Mouse (Mus musculus) limb, embryonic 14.5 days (tissue): Measurements from ENCODE around the gene Vegfd. TPM values are rescaled to one million over a fixed set of nuclear protein-coding genes. Genes with fewer than 3 reads are reported as not detected.

ENCODE experiments used
- ATAC-seq: fragments of 200-750 bp; cut with Nextera tagmentation; 2 replicates; pipeline ENCODE4 v1.8.0; 2017; ENCODE audit warnings: low read depth, moderate number of reproducible peaks, moderate TSS enrichment; ENCODE audit not compliant: low FRiP score
- DNase-seq: peaks from one replicate; pipeline ENCODE4 v3.0.0-alpha.2; 2015; ENCODE audit warnings: low spot score
- H3K27ac ChIP-seq: fragments of 300-500 bp; sonication (generic); replicated peaks from 2 replicates; pipeline ENCODE4 v1.5.1; 2014; ENCODE audit warnings: low read depth, mild to moderate bottlenecking, low read length, moderate library complexity, mixed read lengths
- H3K27me3 ChIP-seq: fragments of 300-500 bp; sonication (generic); 2 replicates; pipeline ENCODE4 v1.6.1; 2014; ENCODE audit warnings: low read length, mixed read lengths; ENCODE audit not compliant: control insufficient read depth, insufficient read depth
- H3K36me3 ChIP-seq: fragments of 300-500 bp; sonication (generic); 2 replicates; pipeline ENCODE4 v1.6.1; 2014; ENCODE audit warnings: mild to moderate bottlenecking, low read length, moderate library complexity, mixed read lengths; ENCODE audit not compliant: control insufficient read depth, insufficient read depth
- H3K4me1 ChIP-seq: fragments of 300-500 bp; sonication (generic); 2 replicates; pipeline ENCODE4 v1.6.1; 2014; ENCODE audit warnings: antibody characterized with exemption, low read length, mixed read lengths; ENCODE audit not compliant: control insufficient read depth, insufficient read depth
- H3K4me2 ChIP-seq: fragments of 300-500 bp; sonication (generic); replicated peaks from 2 replicates; pipeline ENCODE4 v1.6.1; 2014; ENCODE audit warnings: low read depth, mild to moderate bottlenecking, low read length, moderate library complexity; ENCODE audit not compliant: severe bottlenecking
- H3K4me3 ChIP-seq: fragments of 300-500 bp; sonication (generic); replicated peaks from 2 replicates; pipeline ENCODE4 v1.5.1; 2014; ENCODE audit warnings: low read length
- H3K9ac ChIP-seq: fragments of 300-500 bp; sonication (generic); 2 replicates; pipeline ENCODE4 v1.6.1; 2014; ENCODE audit warnings: mild to moderate bottlenecking, low read depth, low read length, moderate library complexity; ENCODE audit not compliant: severe bottlenecking
- H3K9me3 ChIP-seq: fragments of 300-500 bp; sonication (generic); 2 replicates; pipeline ENCODE4 v1.6.1; 2016; ENCODE audit warnings: low read length; ENCODE audit not compliant: control insufficient read depth
- POLR2A ChIP-seq: fragments of 200-500 bp; IDR thresholded peaks from 2 replicates; pipeline ENCODE4 v1.8.0; 2012; ENCODE audit warnings: inconsistent platforms, mild to moderate bottlenecking, moderate library complexity, borderline replicate concordance; ENCODE audit not compliant: insufficient read depth, insufficient read length; ENCODE audit errors: extremely low read depth
- WGBS: fragments of 180-500 bp; shearing (Covaris S2); extraction: QIAGEN DNeasy Blood & Tissue Kit; methylation state at CpG from one replicate; pipeline ENCODE4 v1.1.7; 2014; 5-methylcytosine and 5-hydroxymethylcytosine counted together
- polyA plus RNA-seq, 2 experiments: library from polyadenylated mRNA; depleted of rRNA in 1 of 2; stranded (reverse) in 1 of 2; unstranded in 1 of 2; fragments of >200 nt; fragmentation: Nextera tagmentation in 1 of 2; extraction: Ambion mirVana in 1 of 2; gene quantifications; 2 replicates each; pipeline versions ENCODE4 v1.2.1 to v1.2.3; 2012 to 2014

Vegfd gene
- polyA plus RNA-seq, 2 experiments = 7.7 to 9.1 TPM

- ATAC-seq = no peak
- Histone ChIP-seq H3K4me1 (no peaks in the 10 kb centered on the region), H3K9ac (no peak overlapping the region), H3K27me3 (0 out of 2 replicates have a peak, but pooled peaks cover 3% of the 10 kb centered on the region), H3K4me2 (no peak overlapping the region), H3K9me3 (no peaks in the 10 kb centered on the region), H3K36me3 (no peaks in the 10 kb centered on the region), H3K4me3 (no peak overlapping the region), H3K27ac (no peak overlapping the region)
- 87% methylated on average over 9 of the region's 9 CpGs for WGBS
- DNase-seq = no peak
- TF ChIP-seq POLR2A = no peak
These were observed 73.9 kb downstream of the Vegfd start for GRCm38 (mm10) chrX:164446835-164447681.

DNA sequence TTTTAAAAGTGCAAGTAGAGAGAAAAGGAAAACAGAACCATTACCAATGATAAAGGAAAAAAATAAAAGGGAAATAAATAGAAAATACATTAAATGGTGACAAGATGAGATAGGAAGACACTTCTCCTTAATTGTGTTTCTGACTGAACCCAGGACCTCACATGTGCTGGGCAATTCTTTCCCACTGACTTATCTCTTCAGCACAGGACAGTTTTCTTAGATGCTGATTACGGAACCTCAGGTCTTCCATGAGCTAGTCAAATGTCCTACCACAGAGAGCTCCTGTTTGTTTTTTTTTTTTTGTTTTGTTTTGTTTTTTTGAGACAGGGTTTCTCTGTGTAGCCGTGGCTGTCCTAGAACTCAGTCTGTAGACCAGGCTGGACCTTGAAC is 74.5 kb downstream of the Vegfd start:
- Histone ChIP-seq H3K27ac (no peak overlapping the region), H3K9ac (no peak overlapping the region), H3K4me3 (no peak overlapping the region), H3K36me3 (no peaks in the 10 kb centered on the region), H3K4me1 (no peaks in the 10 kb centered on the region), H3K27me3 (0 out of 2 replicates have a peak, but pooled peaks cover 3% of the 10 kb centered on the region), H3K4me2 (no peak overlapping the region), H3K9me3 (no peaks in the 10 kb centered on the region)
- ATAC-seq = no peak
- DNase-seq = no peak
- 75% methylated on average over 2 of the region's 2 CpGs for WGBS
- no peak for TF ChIP-seq POLR2A

GRCm38 (mm10) chrX:164449201-164449600 is 76.0 kb downstream of the Vegfd start:
- Histone ChIP-seq H3K36me3 (no peaks in the 10 kb centered on the region), H3K4me2 (no peak overlapping the region), H3K4me1 (no peaks in the 10 kb centered on the region), H3K27ac (no peak overlapping the region), H3K27me3 (no peaks in the 10 kb centered on the region), H3K4me3 (no peak overlapping the region), H3K9me3 (no peaks in the 10 kb centered on the region), H3K9ac (no peak overlapping the region)
- 26% methylated on average over 3 of the region's 3 CpGs for WGBS
- no peak for ATAC-seq
- peak; percentile 81 for DNase-seq
- TF ChIP-seq POLR2A = no peak

Other genes starting within 250 kb of the Vegfd start
- gene Ace2, start 234.0 kb upstream of the Vegfd start, polyA plus RNA-seq (2012; rRNA removed) = 1.7 and 2.4 TPM in 2 replicates
- 3.7 and 6.2 TPM in 2 replicates for gene Ace2, start 234.0 kb upstream of the Vegfd start, polyA plus RNA-seq (2014; fragmentation: Nextera tagmentation; extraction: Ambion mirVana)
- gene Bmx, start 115.2 kb upstream of the Vegfd start, polyA plus RNA-seq (2012; rRNA removed) = 0.31 and 0.48 TPM in 2 replicates
- gene Bmx, start 115.2 kb upstream of the Vegfd start, polyA plus RNA-seq (2014; fragmentation: Nextera tagmentation; extraction: Ambion mirVana) = 0.50 and 0.79 TPM in 2 replicates
- 2.6 and 3.1 TPM in 2 replicates for gene Pir, start 104.0 kb upstream of the Vegfd start, polyA plus RNA-seq (2012; rRNA removed)
- 4.7 and 5.9 TPM in 2 replicates for gene Pir, start 104.0 kb upstream of the Vegfd start, polyA plus RNA-seq (2014; fragmentation: Nextera tagmentation; extraction: Ambion mirVana)
- gene Piga, start 46.4 kb downstream of the Vegfd start, polyA plus RNA-seq (2012; rRNA removed) = 11.0 and 12.3 TPM in 2 replicates
- 9.4 and 10.4 TPM in 2 replicates for gene Piga, start 46.4 kb downstream of the Vegfd start, polyA plus RNA-seq (2014; fragmentation: Nextera tagmentation; extraction: Ambion mirVana)
- gene Asb11, start 63.6 kb downstream of the Vegfd start, polyA plus RNA-seq (2012; rRNA removed) = 0.10 TPM in 2 replicates
- gene Asb11, start 63.6 kb downstream of the Vegfd start, polyA plus RNA-seq (2014; fragmentation: Nextera tagmentation; extraction: Ambion mirVana) = not detected in 2 replicates
- gene Asb9, start 132.9 kb downstream of the Vegfd start, polyA plus RNA-seq (2012; rRNA removed) = 1.8 and 2.3 TPM in 2 replicates
- gene Asb9, start 132.9 kb downstream of the Vegfd start, polyA plus RNA-seq (2014; fragmentation: Nextera tagmentation; extraction: Ambion mirVana) = 1.00 and 1.4 TPM in 2 replicates